Mouse (Mus musculus) midbrain, embryonic 14.5 days (tissue): ENCODE results near the gene Rarg. TPM values are rescaled to one million over a fixed set of nuclear protein-coding genes. Genes with fewer than 3 reads are reported as not detected.

Source experiments
- ATAC-seq: fragments of 200-750 bp; cut with Nextera tagmentation; 2 replicates; pipeline ENCODE4 v1.8.0; 2017; ENCODE audit warnings: moderate number of reproducible peaks, moderate library complexity; ENCODE audit not compliant: low FRiP score, low TSS enrichment
- DNase-seq: peaks from one replicate; pipeline ENCODE4 v3.0.0-alpha.2; 2015
- H3K27ac ChIP-seq: fragments of 300-500 bp; sonication (generic); replicated peaks from 2 replicates; pipeline ENCODE4 v1.5.1; 2014; ENCODE audit warnings: mild to moderate bottlenecking, low read depth, low read length, moderate library complexity
- H3K27me3 ChIP-seq: fragments of 300-500 bp; sonication (generic); 2 replicates; pipeline ENCODE4 v1.6.1; 2014; ENCODE audit warnings: low read length, control low read depth, mixed read lengths; ENCODE audit not compliant: control insufficient read depth, insufficient read depth
- H3K36me3 ChIP-seq: fragments of 300-500 bp; sonication (generic); 2 replicates; pipeline ENCODE4 v1.6.1; 2014; ENCODE audit warnings: low read length, control low read depth; ENCODE audit not compliant: control insufficient read depth, insufficient read depth
- H3K4me1 ChIP-seq: fragments of 300-500 bp; sonication (generic); 2 replicates; pipeline ENCODE4 v1.6.1; 2014; ENCODE audit warnings: mild to moderate bottlenecking, antibody characterized with exemption, low read length, control low read depth; ENCODE audit not compliant: control insufficient read depth, insufficient read depth
- H3K4me2 ChIP-seq: fragments of 300-500 bp; sonication (generic); 2 replicates; pipeline ENCODE4 v1.6.1; 2014; ENCODE audit warnings: mild to moderate bottlenecking, low read length, moderate library complexity
- H3K4me3 ChIP-seq: fragments of 300-500 bp; sonication (generic); replicated peaks from 2 replicates; pipeline ENCODE4 v1.5.1; 2014; ENCODE audit warnings: low read depth, low read length
- H3K9ac ChIP-seq: fragments of 300-500 bp; sonication (generic); replicated peaks from 2 replicates; pipeline ENCODE4 v1.6.1; 2014; ENCODE audit warnings: mild to moderate bottlenecking, low read length, moderate library complexity
- H3K9me3 ChIP-seq: fragments of 300-500 bp; sonication (generic); 2 replicates; pipeline ENCODE4 v1.6.1; 2016; ENCODE audit warnings: low read length, control low read depth, mixed read lengths; ENCODE audit not compliant: control insufficient read depth
- WGBS: fragments of 180-500 bp; shearing (Covaris S2); extraction: QIAGEN DNeasy Blood & Tissue Kit; methylation state at CpG from one replicate; pipeline ENCODE4 v1.1.7; 2014; 5-methylcytosine and 5-hydroxymethylcytosine counted together
- polyA plus RNA-seq: library from polyadenylated mRNA; unstranded; fragments of >200 nt; fragmentation: Nextera tagmentation; extraction: Ambion mirVana; gene quantifications from 2 replicates; pipeline ENCODE4 v1.2.1, GENCODE M21; 2014

Rarg gene
- polyA plus RNA-seq, 1 experiment from 2014 or later = 3.6 TPM

DNA sequence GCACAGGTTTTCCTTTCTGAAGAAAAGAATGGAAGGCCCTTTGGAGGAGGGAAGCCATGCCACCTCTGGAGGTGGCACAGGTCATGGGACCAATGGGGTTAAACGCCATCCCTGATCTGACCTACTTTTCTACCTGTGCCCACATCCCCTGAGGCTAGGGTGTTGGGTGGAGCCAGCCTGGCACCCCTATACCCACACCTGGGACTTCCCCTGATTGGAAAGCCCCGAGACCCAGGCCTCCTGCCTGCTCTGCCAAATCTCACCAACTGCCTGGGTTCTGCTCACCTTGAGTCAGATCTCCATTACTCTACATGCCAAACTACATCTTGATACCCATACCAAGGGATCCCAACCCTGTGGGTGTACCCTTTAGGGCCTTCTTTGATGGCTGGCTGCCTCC, 5.7 kb upstream of the Rarg start:
- 83% methylated on average over 2 of the region's 2 CpGs for WGBS
- Histone ChIP-seq H3K27me3 (peaks cover 16% of the 10 kb centered on the region; the same call in 1 of the 2 replicates), H3K4me2 (no peak overlapping the region), H3K27ac (no peak overlapping the region), H3K4me1 (no peaks in the 10 kb centered on the region), H3K4me3 (no peak overlapping the region), H3K9me3 (no peaks in the 10 kb centered on the region), H3K9ac (no peak overlapping the region), H3K36me3 (no peaks in the 10 kb centered on the region)
- DNase-seq (no peak), ATAC-seq (no peak)

DNA sequence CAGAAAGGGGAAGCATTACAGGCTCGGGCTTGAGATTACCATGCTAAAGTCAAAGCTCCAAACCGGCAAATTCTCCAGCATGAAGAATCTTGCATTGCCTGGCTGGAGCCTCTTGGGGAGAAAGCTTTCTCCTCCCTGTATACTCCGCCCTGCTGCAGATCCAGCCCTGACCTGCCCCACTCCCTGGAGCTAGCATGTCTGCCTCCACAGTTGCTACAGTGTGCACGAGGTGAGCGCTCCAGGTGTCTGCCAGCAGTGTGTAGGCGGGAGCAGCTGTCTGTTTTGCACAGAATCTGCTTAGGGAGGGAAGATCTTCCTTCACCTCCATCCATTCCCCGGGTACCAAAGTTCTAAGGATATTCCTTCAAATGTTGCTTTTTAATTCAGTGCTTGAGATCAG, 5.3 kb upstream of the Rarg start:
- Histone ChIP-seq H3K27me3 (peaks cover 16% of the 10 kb centered on the region; the same call in 1 of the 2 replicates), H3K4me2 (no peak overlapping the region), H3K36me3 (no peaks in the 10 kb centered on the region), H3K4me3 (no peak overlapping the region), H3K4me1 (no peaks in the 10 kb centered on the region), H3K9ac (no peak overlapping the region), H3K27ac (no peak overlapping the region), H3K9me3 (no peaks in the 10 kb centered on the region)
- DNase-seq (no peak), ATAC-seq (no peak)
- WGBS = 47% methylated on average over 7 of the region's 7 CpGs

DNA sequence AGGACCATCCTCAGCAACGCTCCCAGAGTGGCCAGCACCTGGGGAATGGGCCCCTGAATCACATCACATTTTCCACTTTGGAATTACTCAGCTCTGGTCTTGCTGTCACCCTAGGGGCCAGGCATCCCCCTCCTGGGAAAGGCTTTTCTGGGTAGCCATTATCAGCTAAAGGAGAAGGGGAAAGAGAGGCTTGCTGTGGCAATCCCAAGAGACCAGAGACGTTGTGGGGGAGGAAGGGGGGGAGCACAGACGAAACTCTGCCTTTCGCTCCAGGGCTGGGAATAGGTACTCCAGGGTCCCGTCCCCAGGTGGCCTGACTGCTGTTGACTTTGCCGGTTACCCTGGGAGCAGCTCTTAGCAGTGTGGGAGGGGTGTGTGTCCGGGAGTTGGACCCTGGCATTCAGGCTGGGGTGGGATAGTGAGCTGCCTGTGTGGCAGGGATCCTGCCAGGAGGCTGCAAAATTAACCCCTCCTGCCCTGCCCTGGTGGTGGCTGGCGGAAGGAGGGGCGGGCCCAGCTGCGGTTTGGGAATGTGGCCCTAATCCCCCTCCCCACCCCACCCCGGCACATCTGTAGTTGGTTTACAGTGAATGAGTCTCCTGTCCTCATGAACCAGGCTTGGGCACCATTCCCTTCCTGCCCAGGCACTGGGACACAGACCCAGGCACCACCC, 1.4 kb upstream of the Rarg start:
- H3K4me1 ChIP-seq = 0 out of 2 replicates have a peak, but pooled peaks cover 7% of the 10 kb centered on the region
- H3K9ac ChIP-seq = no peak overlapping the region
- DNase-seq (no peak), ATAC-seq (no peak)
- H3K27ac ChIP-seq = no peak overlapping the region
- 12% methylated on average over 11 of the region's 11 CpGs for WGBS
- H3K4me2 ChIP-seq = peak overlapping the region; percentile 92; the same call in 1 of the 2 replicates
- no peak overlapping the region for H3K4me3 ChIP-seq
- no peaks in the 10 kb centered on the region for H3K36me3 ChIP-seq
- peaks cover 28% of the 10 kb centered on the region for H3K27me3 ChIP-seq
- no peaks in the 10 kb centered on the region for H3K9me3 ChIP-seq

- H3K27me3 ChIP-seq = peaks cover 28% of the 10 kb centered on the region
- DNase-seq = no peak
These were observed 756 bp upstream of the Rarg start for GRCm38 (mm10) chr15:102258076-102258470.

DNA sequence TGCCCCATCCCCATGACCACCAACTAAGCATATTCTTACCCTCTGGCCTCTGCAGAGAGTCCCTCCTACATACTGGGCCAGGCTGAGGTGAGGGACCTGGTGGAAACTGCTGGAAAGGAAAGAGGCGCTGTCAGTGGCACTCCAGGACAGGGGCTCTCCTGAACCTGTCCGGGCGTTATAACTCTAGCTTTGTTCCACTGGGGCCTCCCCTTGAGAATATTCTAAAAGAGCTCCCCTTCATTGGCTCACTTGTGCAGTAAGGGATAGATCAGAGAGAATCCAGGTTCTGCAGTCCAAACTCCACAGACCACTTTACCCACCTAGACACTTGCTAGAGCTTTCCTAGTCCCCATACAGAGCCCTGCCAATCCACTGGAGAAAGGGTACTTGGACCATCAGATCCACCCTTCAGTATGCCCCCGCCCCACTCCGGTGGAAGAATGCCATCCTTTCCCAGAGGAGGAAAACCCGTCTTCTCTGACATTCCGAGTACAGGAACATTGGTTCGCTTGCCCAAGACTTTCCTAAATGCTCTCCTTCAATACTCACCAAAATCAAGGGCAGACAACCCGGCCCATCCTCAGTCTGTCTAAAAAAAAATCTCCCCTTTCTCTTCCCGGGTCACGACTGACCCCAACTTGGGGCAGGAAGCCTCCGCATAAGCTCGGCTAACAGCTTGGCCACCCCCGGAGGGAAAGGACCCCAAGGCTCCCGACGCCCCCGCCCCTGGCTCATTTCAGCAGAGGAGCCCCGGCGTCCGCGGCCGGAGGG, 701 bp downstream of the Rarg start:
- peak overlapping the region; percentile 50 for H3K4me3 ChIP-seq
- DNase-seq (no peak), ATAC-seq (no peak)
- WGBS = 8% methylated on average over 22 of the region's 22 CpGs
- no peaks in the 10 kb centered on the region for H3K36me3 ChIP-seq
- no peak overlapping the region for H3K27ac ChIP-seq
- H3K27me3 ChIP-seq = peaks cover 28% of the 10 kb centered on the region
- peak overlapping the region; percentile 92 for H3K4me2 ChIP-seq
- H3K9me3 ChIP-seq = no peaks in the 10 kb centered on the region
- 0 out of 2 replicates have a peak, but pooled peaks cover 7% of the 10 kb centered on the region for H3K4me1 ChIP-seq
- H3K9ac ChIP-seq = peak overlapping the region; percentile 65

More at GRCm38 (mm10) chr15:102258076-102258470, 756 bp upstream of the Rarg start:
- no peak overlapping the region for H3K4me3 ChIP-seq
- WGBS = 6% methylated on average over 12 of the region's 12 CpGs
- H3K27ac ChIP-seq = no peak overlapping the region
- H3K9ac ChIP-seq = no peak overlapping the region
- no peaks in the 10 kb centered on the region for H3K9me3 ChIP-seq
- no peaks in the 10 kb centered on the region for H3K36me3 ChIP-seq
- H3K4me2 ChIP-seq = peak overlapping the region; percentile 92
- no peak for ATAC-seq
- 0 out of 2 replicates have a peak, but pooled peaks cover 7% of the 10 kb centered on the region for H3K4me1 ChIP-seq

- Histone ChIP-seq H3K36me3 (no peaks in the 10 kb centered on the region), H3K4me2 (no peak overlapping the region), H3K4me1 (0 out of 2 replicates have a peak, but pooled peaks cover 7% of the 10 kb centered on the region), H3K4me3 (no peak overlapping the region), H3K27ac (no peak overlapping the region), H3K27me3 (peaks cover 28% of the 10 kb centered on the region), H3K9ac (no peak overlapping the region), H3K9me3 (no peaks in the 10 kb centered on the region)
- no peak for DNase-seq
- no peak for ATAC-seq
- WGBS = 47% methylated on average over 14 of the region's 14 CpGs
These were observed 1.6 kb downstream of the Rarg start for GRCm38 (mm10) chr15:102255547-102256255.

- Histone ChIP-seq H3K36me3 (no peaks in the 10 kb centered on the region), H3K9me3 (no peaks in the 10 kb centered on the region), H3K4me2 (no peak overlapping the region), H3K27me3 (peaks cover 31% of the 10 kb centered on the region), H3K9ac (no peak overlapping the region), H3K4me1 (peaks cover 13% of the 10 kb centered on the region; the same call in 1 of the 2 replicates), H3K27ac (no peak overlapping the region), H3K4me3 (no peak overlapping the region)
- DNase-seq = no peak
- WGBS = 58% methylated on average over 5 of the region's 5 CpGs
- ATAC-seq = no peak
These were observed 6.8 kb downstream of the Rarg start for GRCm38 (mm10) chr15:102250521-102250920.

DNA sequence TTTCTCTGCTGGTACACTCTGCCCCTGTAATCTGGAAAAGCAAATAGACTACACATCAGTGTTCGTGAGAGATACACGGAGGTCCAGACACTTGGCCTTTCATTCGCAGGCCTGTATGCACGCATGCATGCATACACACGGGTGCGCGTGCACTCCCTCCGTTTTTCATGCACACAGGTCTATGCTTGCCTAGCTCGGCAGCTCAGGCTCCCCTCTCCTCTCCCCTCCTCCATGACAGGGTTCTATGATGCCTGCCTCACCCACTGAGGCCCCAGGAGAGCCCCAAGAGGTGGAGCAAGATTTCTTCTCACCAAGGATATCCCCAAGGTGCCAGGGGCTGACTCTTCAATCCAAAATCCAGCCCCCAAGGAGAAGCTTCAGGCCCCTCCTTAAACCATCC, 7.3 kb downstream of the Rarg start:
- peaks cover 13% of the 10 kb centered on the region; the same call in 1 of the 2 replicates for H3K4me1 ChIP-seq
- H3K9me3 ChIP-seq = no peaks in the 10 kb centered on the region
- 54% methylated on average over 9 of the region's 9 CpGs for WGBS
- no peak overlapping the region for H3K9ac ChIP-seq
- H3K27me3 ChIP-seq = peaks cover 37% of the 10 kb centered on the region
- DNase-seq (no peak), ATAC-seq (no peak)
- no peak overlapping the region for H3K4me3 ChIP-seq
- H3K27ac ChIP-seq = no peak overlapping the region
- H3K4me2 ChIP-seq = no peak overlapping the region
- no peaks in the 10 kb centered on the region for H3K36me3 ChIP-seq
